Mouse (Mus musculus): ENCODE data around the gene Pirt.

DNA sequence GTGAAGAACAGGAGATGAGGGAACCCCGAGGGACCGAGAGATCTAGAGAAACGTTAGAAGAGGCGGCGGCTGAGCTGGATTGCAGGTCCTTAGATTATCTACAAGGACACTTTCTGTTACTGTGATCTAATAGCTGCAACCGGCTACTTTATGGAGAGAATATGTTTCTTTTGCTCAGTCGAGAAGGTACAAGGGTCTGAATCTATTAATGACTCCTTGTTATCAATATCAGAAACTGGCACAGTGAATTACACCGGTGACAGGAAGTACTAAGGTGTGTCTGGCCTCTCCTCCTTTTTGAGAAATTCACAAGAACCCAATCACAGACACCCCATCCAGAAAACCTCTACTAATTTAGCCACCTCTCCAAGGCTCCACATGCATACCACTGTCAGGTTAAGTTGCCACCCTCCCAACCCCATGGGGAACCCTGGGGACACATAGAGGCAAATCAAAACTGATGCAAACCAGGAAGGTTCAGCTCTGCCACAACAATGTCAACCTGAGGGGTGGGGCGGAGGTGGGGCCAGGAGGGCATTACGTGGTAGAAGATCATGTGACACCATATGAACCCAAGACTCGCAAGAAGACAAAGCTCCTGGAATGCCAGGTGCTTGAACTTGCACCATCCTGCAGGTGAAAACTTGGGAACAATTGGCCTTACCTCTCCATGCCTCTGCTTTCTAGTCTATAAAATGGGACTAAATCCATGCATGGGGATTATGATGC, 12.5 kb downstream of the Pirt start:
- no peak for TF ChIP-seq POLR2A (IDR thresholded peaks at IDR 0.05; ENCODE audit: control insufficient read depth, low read depth, low read length)
- TF ChIP-seq CTCF (IDR thresholded peaks at IDR 0.05; ENCODE audit: control insufficient read depth, insufficient read depth, insufficient replicate concordance, low read depth, low read length): no peak
